In genomic region chr10:122883823-122884743, GRCm38 (mm10) we compare ENCODE assay signal across 8 mouse cellular contexts.
DNase-seq lines count a peak whose midpoint lies in the region; ATAC-seq and TF ChIP-seq lines count a peak whose summit lies in the region.

No protein-coding gene starts in this region.

- 14% methylated on average over 15 of the region's 15 CpGs for WGBS in forebrain, embryonic 10.5 days
- 26% methylated on average over 15 of the region's 15 CpGs for WGBS in heart, embryonic 13.5 days
- WGBS in kidney, embryonic 16.5 days: 11% methylated on average over 15 of the region's 15 CpGs
- 23% methylated on average over 15 of the region's 15 CpGs for WGBS in limb, embryonic 13.5 days

- H3K27me3 ChIP-seq in forebrain, embryonic 10.5 days (ENCODE audit: poor library complexity, severe bottlenecking): no peaks in the 10 kb centered on the region
- H3K27me3 ChIP-seq in heart, embryonic 13.5 days (replicated peaks): no peaks in the 10 kb centered on the region
- no peaks in the 10 kb centered on the region for H3K27me3 ChIP-seq in kidney, embryonic 16.5 days (ENCODE audit: insufficient read depth, low read length)
- no peaks in the 10 kb centered on the region for H3K27me3 ChIP-seq in limb, embryonic 13.5 days

- TF ChIP-seq POLR2A in brain, embryonic 14.5 days (IDR thresholded peaks at IDR 0.05; ENCODE audit: borderline replicate concordance, extremely low read depth, insufficient read depth, insufficient read length, poor library complexity, severe bottlenecking): peak; percentile 16; the same call in 1 of the 2 replicates

- no peaks in the 10 kb centered on the region for H3K9me3 ChIP-seq in forebrain, embryonic 10.5 days
- no peaks in the 10 kb centered on the region for H3K9me3 ChIP-seq in heart, embryonic 13.5 days
- no peaks in the 10 kb centered on the region for H3K9me3 ChIP-seq in kidney, embryonic 16.5 days (ENCODE audit: low read length)
- no peaks in the 10 kb centered on the region for H3K9me3 ChIP-seq in limb, embryonic 13.5 days

- H3K4me1 ChIP-seq in forebrain, embryonic 10.5 days: peaks cover 63% of the 10 kb centered on the region
- peaks cover 45% of the 10 kb centered on the region for H3K4me1 ChIP-seq in heart, embryonic 13.5 days
- peaks cover 75% of the 10 kb centered on the region for H3K4me1 ChIP-seq in kidney, embryonic 16.5 days (ENCODE audit: insufficient read depth, low read length)
- peaks cover 76% of the 10 kb centered on the region for H3K4me1 ChIP-seq in limb, embryonic 13.5 days

- peak overlapping the region; percentile 52 for H3K4me2 ChIP-seq in heart, embryonic 13.5 days
- peak overlapping the region; percentile 6; the same call in 1 of the 2 replicates for H3K4me2 ChIP-seq in kidney, embryonic 16.5 days (replicated peaks; ENCODE audit: low read depth, low read length)
- H3K4me2 ChIP-seq in limb, embryonic 13.5 days (replicated peaks): peak overlapping the region; percentile 35

- H3K27ac ChIP-seq in forebrain, embryonic 10.5 days: peak overlapping the region; percentile 86
- peak overlapping the region; percentile 90 for H3K27ac ChIP-seq in heart, embryonic 13.5 days (replicated peaks)
- peak overlapping the region; percentile 74 for H3K27ac ChIP-seq in kidney, embryonic 16.5 days (ENCODE audit: low read length)
- peak overlapping the region; percentile 83 for H3K27ac ChIP-seq in limb, embryonic 13.5 days

- peak; percentile 26; the same call in 1 of the 2 replicates for ATAC-seq in heart, embryonic 13.5 days (ENCODE audit: extremely low read depth, insufficient number of reproducible peaks, low FRiP score, low TSS enrichment)
- ATAC-seq in kidney, embryonic 16.5 days (ENCODE audit: low FRiP score, low TSS enrichment): peak; percentile 36
- peak; percentile 12 for ATAC-seq in limb, embryonic 13.5 days (ENCODE audit: low FRiP score, low read depth)

- peak; percentile 73 for DNase-seq in 3T3-L1 (ENCODE audit: low read depth, low spot score)
- DNase-seq in brain, embryonic 14.5 days (ENCODE audit: low read depth): peak; percentile 95
- peak; percentile 64 for DNase-seq in forebrain, embryonic 10.5 days (ENCODE audit: extremely low spot score, low spot score)
- DNase-seq in retina, postnatal 7 days (ENCODE audit: low read depth, low spot score): peak; percentile 76
- DNase-seq in natural killer cell, adult 2 months (ENCODE audit: low spot score in 2 of 2): no peak

- H3K4me3 ChIP-seq in forebrain, embryonic 10.5 days: peak overlapping the region; percentile 27; the same call in 1 of the 2 replicates
- peak overlapping the region; percentile 14; the same call in 1 of the 2 replicates for H3K4me3 ChIP-seq in heart, embryonic 13.5 days
- H3K4me3 ChIP-seq in kidney, embryonic 16.5 days (ENCODE audit: low read length): no peak overlapping the region
- no peak overlapping the region for H3K4me3 ChIP-seq in limb, embryonic 13.5 days

- TF ChIP-seq CTCF in brain, embryonic 14.5 days (IDR thresholded peaks at IDR 0.05; ENCODE audit: borderline replicate concordance, extremely low read depth, insufficient read depth, insufficient read length): no peak

- H3K9ac ChIP-seq in heart, embryonic 13.5 days: peak overlapping the region; percentile 74
- peak overlapping the region; percentile 56 for H3K9ac ChIP-seq in kidney, embryonic 16.5 days (replicated peaks; ENCODE audit: low read length)
- peak overlapping the region; percentile 48 for H3K9ac ChIP-seq in limb, embryonic 13.5 days

- no peaks in the 10 kb centered on the region for H3K36me3 ChIP-seq in forebrain, embryonic 10.5 days (replicated peaks)
- no peaks in the 10 kb centered on the region for H3K36me3 ChIP-seq in heart, embryonic 13.5 days
- H3K36me3 ChIP-seq in kidney, embryonic 16.5 days (ENCODE audit: insufficient read depth, low read length): no peaks in the 10 kb centered on the region
- no peaks in the 10 kb centered on the region for H3K36me3 ChIP-seq in limb, embryonic 13.5 days

Comparison
In these comparisons a context has a peak if more than half of its experiments do, and no peak if none do; other contexts are left out.
1. DNase-seq: peak in 3T3-L1 (single experiment), brain, embryonic 14.5 days (single experiment), forebrain, embryonic 10.5 days (single experiment) and retina, postnatal 7 days (single experiment); none in natural killer cell, adult 2 months (0 of 2).
2. H3K4me3 ChIP-seq: peak in forebrain, embryonic 10.5 days (single experiment) and heart, embryonic 13.5 days (single experiment); none in kidney, embryonic 16.5 days (single experiment) and limb, embryonic 13.5 days (single experiment).
3. Peak in every context shown above with its lines, with median percentiles within 50 percentile points of each other: H3K27ac ChIP-seq, ATAC-seq, H3K4me2 ChIP-seq and H3K9ac ChIP-seq.